Mouse (Mus musculus) embryonic stem cell, embryonic (primary cell): ENCODE data around the gene Olfr509.
"Not testable (repeated sequence)": the region's sequence is repeated elsewhere in the genome, so short reads cannot be mapped to it uniquely, and the experiment has no call there.

Source experiments
- CTCF ChIA-PET, 4 experiments: fragments of 300-600 bp in 2 of 4; fragments of 350-600 bp in 2 of 4; sonication (Branson Sonifier 250); formaldehyde crosslinking; loops; one replicate each; lab custom pipeline; 2022; ENCODE audit warnings: inconsistent platforms in 2 of 4; lab: Charles Lee
- POLR2A ChIA-PET, 4 experiments: fragments of 300-600 bp in 2 of 4; fragments of 350-600 bp in 2 of 4; sonication (Branson Sonifier 250); formaldehyde crosslinking; loops; one replicate each; lab custom pipeline; 2022; ENCODE audit warnings: antibody characterized with exemption in 4 of 4, inconsistent platforms in 1 of 4; lab: Charles Lee

The Olfr509 gene

DNA sequence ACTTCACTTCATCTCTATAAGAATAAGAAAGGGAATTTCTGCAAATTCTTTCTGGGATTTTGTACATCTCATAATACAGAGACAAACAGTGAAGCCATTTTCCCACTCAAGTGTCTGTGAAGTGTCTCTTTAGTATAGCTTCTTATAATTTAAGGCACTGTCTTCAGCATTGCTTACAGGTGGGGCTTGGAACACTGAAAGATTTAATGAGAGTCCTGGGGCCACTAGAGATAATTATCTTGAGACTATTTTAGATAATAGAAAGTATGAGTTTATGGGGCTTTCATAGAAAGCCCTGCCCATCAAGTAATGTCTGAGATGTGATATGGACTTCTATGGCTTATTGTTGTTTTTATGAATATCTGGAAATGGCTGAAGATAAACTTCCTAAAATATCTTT lies at the start of gene Olfr509:
TSS of gene Olfr509 (minus strand) at position 101 of the 400 bp plus-strand sequence.
- ChIA-PET POLR2A (no interaction called here), CTCF (no interaction called here)

DNA sequence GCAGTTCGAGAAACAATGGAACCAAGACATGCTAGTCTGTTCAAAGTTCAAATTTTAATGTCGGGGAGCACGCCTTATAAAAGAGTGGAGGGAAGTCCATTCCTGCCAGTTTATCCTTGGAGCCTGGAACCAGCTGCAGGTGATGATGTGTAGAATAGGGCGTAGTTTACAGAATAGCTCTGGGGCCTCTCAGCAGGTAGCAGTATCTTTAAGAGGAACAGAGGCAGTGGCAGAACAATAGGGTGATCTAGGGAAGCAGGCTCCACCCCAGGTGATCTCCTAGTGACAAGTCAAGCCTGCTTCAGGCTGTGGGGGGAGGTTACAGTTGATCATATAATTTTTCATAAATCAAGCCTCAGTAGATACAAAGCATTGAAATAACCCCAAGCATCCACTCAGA lies 27.2 kb upstream of the Olfr509 start:
- ChIA-PET CTCF (no interaction called here), POLR2A (interaction anchor here in 1 of 4 experiments (1.5 kb wide), 1 partner anchor 18 kb away, joined by 4 read pairs; no protein-coding TSS in a partner anchor)

GRCm38 (mm10) chr7:108671058-108671457 lies 19.4 kb upstream of the Olfr509 start:
- CTCF ChIA-PET, result no interaction called here
- POLR2A ChIA-PET, result no interaction called here

GRCm38 (mm10) chr7:108666118-108666517 lies 14.4 kb upstream of the Olfr509 start, which contains the start of gene Olfr510:
Gene Olfr510, plus strand, starts transcription at chr7:108666418.
- CTCF ChIA-PET, result no interaction called here

GRCm38 (mm10) chr7:108662419-108662818 lies 10.7 kb upstream of the Olfr509 start:
- POLR2A ChIA-PET, result interaction anchor here in 1 of 4 experiments (1.0 kb wide), 1 partner anchor 60 kb away, joined by 3 read pairs; no protein-coding TSS in a partner anchor
- CTCF ChIA-PET, result no interaction called here

More at GRCm38 (mm10) chr7:108666118-108666517, 14.4 kb upstream of the Olfr509 start, which contains the start of gene Olfr510:
- POLR2A ChIA-PET, result interaction anchor here in 1 of 4 experiments (0.6 kb wide), 1 partner anchor 832 kb away, joined by 3 read pairs; no protein-coding TSS in a partner anchor

DNA sequence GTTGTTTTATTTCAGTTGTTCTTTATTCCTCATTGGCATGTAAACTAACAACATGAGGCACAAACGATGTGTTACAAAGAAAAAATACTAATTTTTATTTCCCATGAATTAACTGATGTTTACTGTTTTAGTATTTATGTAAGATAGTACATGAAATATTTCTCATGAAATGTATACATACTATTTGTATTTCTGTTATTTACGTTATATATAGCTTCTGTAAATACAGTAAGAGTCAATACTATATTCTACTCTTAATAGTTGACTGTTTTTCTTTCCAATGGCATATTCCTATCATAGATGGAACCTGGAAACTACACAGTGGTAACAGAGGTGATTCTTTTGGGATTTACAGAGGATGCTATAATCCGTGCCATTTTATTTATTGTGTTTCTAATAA lies 22.0 kb downstream of the Olfr509 start, which contains the start of gene Olfr508:
TSS of gene Olfr508 (plus strand) at position 301 of the 400 bp plus-strand sequence.
- CTCF ChIA-PET, result no interaction called here
- POLR2A ChIA-PET, result no interaction called here

DNA sequence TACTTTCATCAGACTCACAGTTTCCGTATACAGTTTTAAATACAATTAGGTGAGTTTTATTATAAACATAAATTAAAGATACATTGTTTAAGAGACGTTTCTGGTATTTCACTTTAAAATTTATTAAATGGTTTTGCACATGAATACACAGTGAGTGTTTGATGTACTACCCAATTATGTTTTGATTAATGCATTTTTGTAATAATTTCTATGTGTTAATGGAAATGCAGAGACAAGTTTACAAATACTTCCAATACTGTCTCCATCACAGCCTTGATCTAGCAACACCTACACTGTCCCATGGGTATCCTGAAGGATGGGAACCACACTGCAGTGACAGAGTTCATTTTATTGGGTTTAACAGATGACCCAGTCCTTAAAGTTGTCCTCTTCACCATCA lies 30.2 kb downstream of the Olfr509 start, which contains the start of gene Olfr507:
TSS of gene Olfr507 (plus strand) at position 301 of the 400 bp plus-strand sequence.
- ChIA-PET POLR2A (no interaction called here), CTCF (no interaction called here)

GRCm38 (mm10) chr7:108616781-108617180 lies 34.9 kb downstream of the Olfr509 start:
- CTCF ChIA-PET, POLR2A ChIA-PET: not testable (repeated sequence)

DNA sequence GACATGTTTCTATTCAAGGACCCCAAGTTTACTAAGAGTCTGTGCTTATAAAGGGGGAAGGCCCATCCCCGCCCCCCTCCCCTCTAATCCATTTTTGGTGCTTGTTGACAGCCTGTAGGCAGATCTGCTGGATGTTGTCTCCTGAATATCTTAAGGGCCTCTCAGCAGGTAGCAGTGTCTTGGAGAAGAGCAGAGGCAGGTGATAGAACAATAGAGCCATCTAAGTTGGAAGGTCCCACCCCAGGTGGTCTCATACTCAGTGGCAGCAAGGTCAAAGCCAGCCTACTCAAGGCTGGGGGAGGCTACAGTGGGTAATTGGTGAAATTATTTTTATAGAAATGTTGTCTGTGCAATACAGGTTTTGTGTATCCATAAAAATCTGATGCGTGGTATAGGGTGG lies 37.6 kb downstream of the Olfr509 start:
- ChIA-PET CTCF (no interaction called here), POLR2A (interaction anchor here in 1 of 4 experiments (0.7 kb wide), 1 partner anchor 42 kb away, joined by 4 read pairs; no protein-coding TSS in a partner anchor)

DNA sequence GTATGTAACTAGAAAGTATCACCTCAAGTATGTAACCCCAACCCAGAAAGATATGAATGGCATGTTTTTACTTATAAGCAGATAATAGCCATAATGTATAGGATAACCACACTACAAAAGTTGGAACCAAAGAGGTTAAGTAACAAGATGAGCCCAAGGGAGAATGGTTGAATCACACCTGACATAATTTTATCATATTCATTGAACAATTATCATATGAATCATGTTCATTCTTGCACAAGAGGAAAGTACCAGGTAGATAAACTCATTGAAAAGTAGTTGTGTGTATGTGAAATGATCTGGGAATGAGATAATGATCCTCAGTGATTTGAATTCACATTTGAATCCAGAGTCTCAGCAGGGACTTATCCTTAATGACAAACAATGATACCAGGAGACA lies 41.2 kb downstream of the Olfr509 start, which contains the start of gene Olfr506:
TSS of gene Olfr506 (plus strand) at position 301 of the 400 bp plus-strand sequence.
- CTCF ChIA-PET, result no interaction called here
- POLR2A ChIA-PET, result no interaction called here

- ChIA-PET CTCF (interaction anchor here in 1 of 4 experiments (0.6 kb wide), 1 partner anchor 273 kb away, joined by 3 read pairs; no protein-coding TSS in a partner anchor), POLR2A (interaction anchor here in 1 of 4 experiments (1.0 kb wide), 1 partner anchor 60 kb away, joined by 3 read pairs; no protein-coding TSS in a partner anchor)
Measured at GRCm38 (mm10) chr7:108601916-108602315, 49.8 kb downstream of the Olfr509 start.
